Mouse (Mus musculus) gastrocnemius, postnatal 14 days (tissue): Measurements from ENCODE around the gene Ifih1. TPM values are rescaled to one million over a fixed set of nuclear protein-coding genes. Genes with fewer than 3 reads are reported as not detected.

ENCODE experiments used
- DNase-seq: peaks from one replicate; pipeline ENCODE4 v3.0.0; 2021; ENCODE audit warnings: mixed read lengths
- intact Hi-C: fragments of 180-260 bp; cut with DNase I; formaldehyde crosslinking; loops from one replicate; pipeline ENCODE4 v1.15.1; 2025; ENCODE audit warnings: low total_unique reads
- total RNA-seq, 2 experiments: library from RNA; stranded (reverse); gene quantifications; 2 replicates each; pipeline ENCODE4 v1.2.3; 2021

Ifih1 gene
- total RNA-seq, 2 experiments from 2014 or later, result 1.9 to 2.7 TPM

DNA sequence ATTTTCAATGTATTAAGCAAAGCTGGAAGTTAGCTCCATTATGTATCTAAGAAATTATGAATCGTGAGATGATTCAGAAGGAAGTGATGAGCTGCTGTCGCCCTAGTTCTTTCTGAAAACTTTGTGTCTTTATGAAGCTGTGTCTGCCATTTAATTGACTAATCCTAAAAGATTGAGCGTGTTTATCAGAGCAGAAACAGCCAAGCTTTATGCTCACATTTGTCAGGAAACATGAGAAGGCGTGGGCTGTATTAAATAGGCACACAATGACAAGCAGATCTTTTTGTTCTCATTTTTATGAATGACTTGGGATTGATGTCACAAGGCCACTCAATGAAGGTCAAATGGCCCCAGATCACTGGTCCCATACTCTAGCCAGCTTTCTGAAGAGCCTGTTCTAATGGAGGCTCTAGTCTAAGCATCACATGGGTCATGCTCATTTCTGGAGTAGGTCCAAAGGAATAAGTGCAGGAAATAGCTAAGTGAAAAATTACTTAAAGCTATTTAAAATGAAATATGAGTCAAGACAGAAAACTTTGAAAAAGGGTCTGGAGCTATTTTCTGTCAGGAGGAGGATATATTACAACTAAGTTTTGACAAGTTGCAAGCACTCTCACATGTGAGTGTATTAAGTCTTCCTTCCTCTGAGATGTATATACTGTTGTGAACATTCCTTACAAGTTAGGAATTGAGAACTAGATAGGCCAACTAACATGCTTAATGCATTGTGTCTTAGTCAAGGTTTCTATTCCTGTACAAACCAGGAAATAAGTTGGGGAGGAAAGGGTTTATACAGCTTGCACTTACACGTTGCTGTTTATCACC, 83.2 kb downstream of the Ifih1 start:
- no peak for DNase-seq
- intact Hi-C loops, result no loop called here

DNA sequence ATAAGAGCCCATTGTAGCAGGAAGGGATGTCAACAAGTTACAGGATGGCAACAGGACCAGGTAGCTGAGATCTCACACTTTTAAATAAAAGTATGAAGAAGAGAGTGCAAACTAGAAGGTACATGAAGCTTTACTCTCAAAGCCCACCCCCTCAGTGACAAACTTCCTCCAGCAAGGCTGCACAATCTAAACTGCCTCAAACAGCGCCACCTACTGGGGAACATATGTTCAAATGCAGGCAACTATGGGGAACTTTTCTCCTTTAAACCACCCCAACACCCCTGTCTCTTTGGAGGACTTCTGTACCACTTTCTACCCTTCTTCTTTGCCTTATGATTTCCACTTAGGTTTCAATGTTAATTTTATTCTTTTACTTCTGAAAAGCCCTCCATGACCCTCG, 88.6 kb downstream of the Ifih1 start:
- DNase-seq, result no peak
- intact Hi-C loops, result no loop called here

DNA sequence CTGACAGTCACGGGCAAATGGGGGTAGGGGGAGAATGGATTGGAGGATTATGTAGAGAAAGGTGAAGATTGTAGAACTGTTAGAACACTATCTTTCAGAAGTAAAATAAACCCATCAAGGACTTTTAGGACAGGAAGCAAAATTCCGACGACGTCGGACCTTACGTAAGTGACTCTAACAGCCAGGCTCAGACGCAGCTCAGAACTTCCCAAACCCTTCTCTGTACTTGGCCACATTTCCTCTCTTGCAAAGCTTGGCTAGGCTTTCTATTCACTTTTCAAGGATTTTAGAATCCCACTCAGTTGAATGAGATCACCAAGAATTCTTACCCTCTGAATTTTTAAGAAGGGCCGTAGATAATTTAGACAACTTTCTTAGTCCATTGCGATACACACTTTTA, 89.7 kb downstream of the Ifih1 start:
- no peak for DNase-seq
- intact Hi-C loops, result no loop called here

DNA sequence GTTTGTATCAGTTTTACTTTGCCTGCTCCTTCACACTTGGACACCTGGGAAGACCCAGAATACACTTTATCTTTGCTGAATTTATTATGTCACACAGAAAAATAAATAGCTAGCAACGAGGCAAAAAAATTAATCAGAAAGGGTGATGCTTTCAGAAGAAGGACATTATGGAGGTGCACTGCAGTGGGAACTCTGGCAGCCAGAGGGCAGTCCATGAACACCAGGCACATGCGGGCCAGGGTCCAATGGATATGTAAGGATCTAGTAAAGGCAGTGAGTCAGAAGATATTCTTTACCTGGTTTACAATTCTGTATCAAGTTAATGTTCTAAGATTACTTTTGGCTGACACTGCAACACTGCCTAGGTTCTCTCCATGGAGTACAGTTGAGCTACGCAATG, 96.4 kb downstream of the Ifih1 start:
- peak; percentile 10 for DNase-seq
- intact Hi-C loops, result no loop called here

DNA sequence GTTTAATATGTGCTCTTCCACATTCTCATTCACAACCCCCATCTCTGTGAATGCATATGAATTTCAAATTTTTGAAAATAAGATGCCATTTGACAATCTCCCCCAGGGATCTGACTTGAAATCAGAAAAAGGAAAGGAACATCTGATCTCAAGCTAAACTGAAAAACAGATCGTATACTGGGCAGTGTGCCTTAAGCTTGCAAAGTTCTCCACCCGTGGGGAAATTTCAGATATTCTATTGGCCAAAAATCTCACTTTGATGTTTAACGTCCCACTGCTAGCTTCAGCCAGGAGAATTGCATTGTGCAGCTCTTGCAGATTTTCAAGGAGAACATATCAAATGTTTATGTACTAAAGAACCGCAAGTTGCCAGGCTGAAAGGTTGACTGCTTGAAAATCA, 96.9 kb downstream of the Ifih1 start:
- no peak for DNase-seq
- intact Hi-C loops, result no loop called here

DNA sequence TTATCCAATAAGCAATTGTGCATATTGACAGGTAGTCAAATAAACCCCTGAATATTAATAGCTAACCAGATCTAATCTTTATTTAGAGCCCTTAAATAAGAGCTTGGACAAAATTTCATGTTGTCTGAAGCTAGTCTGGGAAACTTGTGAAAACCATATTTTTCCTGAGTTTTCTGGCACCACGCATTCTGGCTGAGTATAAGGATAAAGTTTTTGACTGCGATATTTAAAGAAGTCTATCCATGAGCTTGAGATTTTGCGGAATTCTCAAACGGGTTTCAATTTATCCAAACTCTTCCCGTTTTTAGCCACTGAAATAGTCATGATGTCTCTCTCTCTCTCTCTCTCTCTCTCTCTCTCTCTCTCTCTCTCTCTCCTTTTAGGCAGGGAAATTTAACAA, 98.0 kb downstream of the Ifih1 start:
- DNase-seq, result no peak
- intact Hi-C loops, result no loop called here

Other genes starting within 250 kb of the Ifih1 start
- 1 to 10 TPM; 3.7 to 7.3 TPM for gene Dpp4, start 234.0 kb downstream of the Ifih1 start, total RNA-seq
- gene Gcg, start 162.6 kb downstream of the Ifih1 start, total RNA-seq, result not detected
- gene Fap, start 72.2 kb downstream of the Ifih1 start, total RNA-seq, result 10 to 100 TPM; 15.6 to 19.3 TPM
- gene Gca, start 18.0 kb upstream of the Ifih1 start, total RNA-seq, result 1 to 10 TPM; 2.5 to 2.7 TPM